Mouse (Mus musculus) myocyte (in vitro differentiated cells): ENCODE results near the gene Stx19. TPM values are rescaled to one million over a fixed set of nuclear protein-coding genes. Genes with fewer than 3 reads are reported as not detected.

Experiments
- H3K27me3 ChIP-seq: one replicate; pipeline ENCODE4 v1.6.1; 2011; ENCODE audit not compliant: control insufficient read depth, insufficient read depth, insufficient read length
- H3K36me3 ChIP-seq: one replicate; pipeline ENCODE4 v1.6.1; 2011; ENCODE audit not compliant: control insufficient read depth, insufficient read depth
- H3K4me2 ChIP-seq: one replicate; pipeline ENCODE4 v1.6.1; 2011; ENCODE audit warnings: low read depth, control low read depth
- H3K4me3 ChIP-seq: one replicate; pipeline ENCODE4 v1.5.1; 2011; ENCODE audit warnings: mild to moderate bottlenecking, control low read depth, moderate library complexity
- H3K79me2 ChIP-seq: one replicate; pipeline ENCODE4 v1.6.1; 2011; ENCODE audit not compliant: control insufficient read depth, insufficient read depth
- H3ac ChIP-seq: one replicate; pipeline ENCODE4 v1.6.1; 2011; ENCODE audit not compliant: control insufficient read depth, insufficient read length
- CEBPB ChIP-seq: IDR thresholded peaks from 2 replicates; pipeline ENCODE4 v1.6.1; 2011; ENCODE audit warnings: mild to moderate bottlenecking, moderate library complexity; ENCODE audit not compliant: poor library complexity, insufficient read depth, severe bottlenecking
- E2F4 ChIP-seq: IDR thresholded peaks from one replicate; pipeline ENCODE4 v1.6.1; 2011; ENCODE audit warnings: mild to moderate bottlenecking, control low read depth, moderate library complexity; ENCODE audit not compliant: insufficient read depth
- MAX ChIP-seq: IDR thresholded peaks from one replicate; pipeline ENCODE4 v1.6.1; 2011; ENCODE audit warnings: low read depth, mild to moderate bottlenecking, control low read depth
- MYOD1 ChIP-seq, 3 experiments: IDR thresholded peaks; one replicate each; pipeline ENCODE4 v1.6.1; 2011; ENCODE audit warnings: control low read depth in 2 of 3, low read depth in 2 of 3, mild to moderate bottlenecking in 2 of 3, moderate library complexity in 1 of 3; ENCODE audit not compliant: insufficient read length in 2 of 3, control insufficient read depth in 1 of 3
- MYOG ChIP-seq, 3 experiments: IDR thresholded peaks; one replicate each; pipeline ENCODE4 v1.6.1; 2011; ENCODE audit warnings: control low read depth in 2 of 3, low read depth in 2 of 3, mild to moderate bottlenecking in 2 of 3; ENCODE audit not compliant: insufficient read length in 2 of 3, control insufficient read depth in 1 of 3, insufficient read depth in 1 of 3
- POLR2A ChIP-seq: IDR thresholded peaks from one replicate; pipeline ENCODE4 v1.6.1; 2011; ENCODE audit warnings: low read depth, mild to moderate bottlenecking, control low read depth, moderate library complexity; ENCODE audit not compliant: insufficient read length
- POLR2AphosphoS2 ChIP-seq: IDR thresholded peaks from one replicate; pipeline ENCODE4 v1.6.1; 2011; ENCODE audit warnings: low read depth, control low read depth; ENCODE audit not compliant: insufficient read length
- REST ChIP-seq: IDR thresholded peaks from one replicate; pipeline ENCODE4 v1.6.1; 2011; ENCODE audit warnings: mild to moderate bottlenecking, control low read depth, moderate library complexity; ENCODE audit not compliant: insufficient read depth, insufficient read length
- SRF ChIP-seq: IDR thresholded peaks from one replicate; pipeline ENCODE4 v1.6.1; 2011; ENCODE audit warnings: low read depth; ENCODE audit not compliant: control insufficient read depth, insufficient read length
- TCF12 ChIP-seq: IDR thresholded peaks from one replicate; pipeline ENCODE4 v1.6.1; 2011; ENCODE audit warnings: mild to moderate bottlenecking, control low read depth; ENCODE audit not compliant: poor library complexity, insufficient read depth, severe bottlenecking
- TCF3 ChIP-seq: IDR thresholded peaks from one replicate; pipeline ENCODE4 v1.6.1; 2011; ENCODE audit warnings: low read depth, control low read depth; ENCODE audit not compliant: insufficient read length
- USF1 ChIP-seq: IDR thresholded peaks from one replicate; pipeline ENCODE4 v1.6.1; 2011; ENCODE audit warnings: low read depth, mild to moderate bottlenecking, control low read depth, moderate library complexity
- polyA plus RNA-seq: library from polyadenylated mRNA; unstranded; fragments of >200 nt; fragmentation: generic; extraction: Trizol; gene quantifications from one replicate; pipeline ENCODE4 v1.2.1, GENCODE M21; 2012; ENCODE audit warnings: missing spikeins

Gene Stx19
- polyA plus RNA-seq, 1 experiment: not detected

DNA sequence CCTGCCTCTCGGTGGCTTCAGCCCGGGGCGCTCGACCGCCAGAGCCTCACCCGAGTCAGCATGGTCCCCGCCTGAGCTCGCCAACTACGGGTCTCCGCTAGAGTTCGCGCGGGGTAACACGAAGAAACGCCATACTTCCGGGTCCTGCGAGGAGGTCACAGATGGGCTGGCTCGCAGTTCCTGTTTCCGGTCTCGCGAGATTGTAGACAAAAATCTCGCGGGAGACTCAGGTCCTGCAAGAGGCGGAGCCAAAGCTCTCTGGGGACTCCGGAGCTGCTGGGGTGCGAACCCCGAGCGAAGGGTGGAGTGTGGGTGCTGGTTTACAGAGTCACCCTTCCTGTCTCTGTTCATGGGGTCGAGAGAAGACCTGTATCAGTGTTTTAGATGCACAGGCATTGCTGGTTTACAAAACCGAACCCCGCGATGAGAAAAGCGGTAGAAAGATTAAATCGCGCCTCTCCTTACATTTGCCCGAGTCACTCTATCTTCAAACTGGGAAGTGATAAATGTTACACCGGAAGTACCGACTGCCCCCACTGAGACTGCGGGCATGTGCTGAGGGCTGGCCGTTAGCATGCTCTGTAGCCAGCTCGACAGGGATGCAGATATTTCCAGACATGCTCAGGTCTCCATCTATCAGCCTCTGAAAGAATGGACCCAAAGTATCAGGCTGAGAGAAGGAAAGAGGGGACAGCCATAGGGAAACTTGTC, 27.7 kb upstream of the Stx19 start, which contains the start of gene Nsun3:
Nsun3 (minus strand) TSS at position 198 of the 711 bp plus-strand sequence.
- Histone ChIP-seq H3K27me3 (no peaks in the 10 kb centered on the region), H3ac (peak within 1 kb of the TSS; percentile 73), H3K4me2 (peak within 1 kb of the TSS; percentile 79), H3K79me2 (no peaks in the 10 kb centered on the region), H3K36me3 (no peaks in the 10 kb centered on the region), H3K4me3 (peak within 1 kb of the TSS; percentile 53)
- peak in 1 of 3 experiments; percentile 28 for TF ChIP-seq MYOG (IDR thresholded peaks at IDR 0.05; ENCODE audit: control insufficient read depth in 1 of 3, insufficient read depth in 1 of 3, insufficient read length in 2 of 3, low read depth in 2 of 3)
- no peak for TF ChIP-seq TCF12
- TF ChIP-seq TCF3: no peak
- TF ChIP-seq E2F4: no peak
- no peak for TF ChIP-seq REST
- TF ChIP-seq POLR2A: peak; percentile 77
- TF ChIP-seq POLR2AphosphoS2: peak; percentile 57
- TF ChIP-seq CEBPB: no peak

DNA sequence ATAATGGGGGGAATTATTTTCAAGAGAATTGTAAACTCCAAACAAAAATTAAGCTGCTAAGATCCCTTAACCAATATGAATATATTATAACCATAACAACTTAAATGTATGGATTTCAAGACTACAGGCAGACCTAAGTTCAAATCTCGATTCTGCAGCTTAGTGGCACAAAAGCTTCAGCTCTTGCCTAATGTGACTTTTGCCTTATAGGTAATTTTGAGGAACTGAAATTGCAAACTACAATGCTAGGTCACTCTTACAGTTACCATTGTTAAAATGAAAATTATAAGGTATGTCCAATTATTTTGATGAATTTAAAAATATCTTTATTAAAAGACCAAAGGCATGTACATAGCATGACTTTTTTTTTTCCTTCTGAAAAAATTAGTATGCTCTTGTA, 17.9 kb upstream of the Stx19 start:
- TF ChIP-seq POLR2AphosphoS2: no peak
- TF ChIP-seq MYOD1 (IDR thresholded peaks at IDR 0.05; ENCODE audit: control insufficient read depth in 1 of 3, insufficient read length in 2 of 3, low read depth in 2 of 3): no peak
- TF ChIP-seq POLR2A: no peak
- TF ChIP-seq REST: no peak
- TF ChIP-seq MAX: no peak
- TF ChIP-seq TCF12: no peak
- TF ChIP-seq MYOG (IDR thresholded peaks at IDR 0.05; ENCODE audit: control insufficient read depth in 1 of 3, insufficient read depth in 1 of 3, insufficient read length in 2 of 3, low read depth in 2 of 3): no peak
- no peak for TF ChIP-seq SRF
- TF ChIP-seq TCF3: no peak
- TF ChIP-seq USF1: no peak
- TF ChIP-seq CEBPB: no peak
- TF ChIP-seq E2F4: no peak
- H3ac ChIP-seq: no peak overlapping the region

DNA sequence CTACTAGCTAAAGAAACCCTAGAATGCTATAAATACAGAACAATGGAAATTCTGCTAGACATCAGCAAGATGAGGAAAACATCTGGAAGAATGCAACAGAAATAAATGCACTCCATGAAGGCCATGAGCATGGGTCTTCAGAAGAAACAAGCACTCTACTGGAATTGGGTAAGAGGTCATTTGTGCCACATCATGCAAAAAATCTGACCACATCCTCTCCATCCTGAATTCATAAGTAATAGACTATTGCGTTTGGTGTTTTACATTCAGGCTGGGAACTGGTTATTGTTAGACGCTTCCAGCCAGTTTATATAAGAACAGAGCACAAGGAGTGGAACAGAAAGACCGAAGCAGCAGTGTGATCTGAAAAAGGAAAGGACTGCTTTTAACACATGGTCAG, 15.7 kb upstream of the Stx19 start:
- H3K4me2 ChIP-seq: no peak overlapping the region
- TF ChIP-seq E2F4 (no peak), MAX (no peak), REST (no peak), MYOG (IDR thresholded peaks at IDR 0.05; ENCODE audit: control insufficient read depth in 1 of 3, insufficient read depth in 1 of 3, insufficient read length in 2 of 3, low read depth in 2 of 3) (no peak), TCF12 (no peak), POLR2A (no peak), MYOD1 (IDR thresholded peaks at IDR 0.05; ENCODE audit: control insufficient read depth in 1 of 3, insufficient read length in 2 of 3, low read depth in 2 of 3) (no peak), SRF (no peak)
- no peaks in the 10 kb centered on the region for H3K27me3 ChIP-seq
- H3K36me3 ChIP-seq: peaks cover 4% of the 10 kb centered on the region
- H3K79me2 ChIP-seq: no peaks in the 10 kb centered on the region
- no peak overlapping the region for H3ac ChIP-seq
- no peak overlapping the region for H3K4me3 ChIP-seq

More for the DNA sequence above, 17.9 kb upstream of the Stx19 start:
- H3K27me3 ChIP-seq: no peaks in the 10 kb centered on the region
- peaks cover 4% of the 10 kb centered on the region for H3K36me3 ChIP-seq
- no peaks in the 10 kb centered on the region for H3K79me2 ChIP-seq
- no peak overlapping the region for H3K4me2 ChIP-seq
- no peak overlapping the region for H3K4me3 ChIP-seq

DNA sequence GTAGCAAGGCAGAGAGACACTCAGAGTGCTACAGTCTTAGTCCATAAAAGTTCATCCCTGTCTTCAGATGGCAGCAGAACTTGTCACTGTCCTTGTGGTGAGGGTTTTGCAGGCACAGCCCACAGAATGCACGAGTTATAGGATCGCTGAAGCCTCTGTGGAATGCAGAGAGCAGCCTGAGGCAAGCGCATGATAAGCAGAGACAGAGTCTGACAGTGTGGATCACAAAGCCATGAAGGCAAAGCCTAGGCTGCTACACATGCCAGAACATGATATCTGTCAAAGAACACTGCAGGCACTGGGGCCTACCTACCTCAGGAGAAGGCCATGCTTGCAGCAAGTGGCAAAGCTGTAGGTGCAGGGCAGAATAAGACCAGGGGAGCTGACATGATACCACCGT, 15.1 kb upstream of the Stx19 start:
- no peak overlapping the region for H3K4me3 ChIP-seq
- H3K4me2 ChIP-seq: no peak overlapping the region
- TF ChIP-seq MYOG (IDR thresholded peaks at IDR 0.05; ENCODE audit: control insufficient read depth in 1 of 3, insufficient read depth in 1 of 3, insufficient read length in 2 of 3, low read depth in 2 of 3) (no peak), E2F4 (no peak), TCF12 (no peak), MAX (no peak), TCF3 (no peak), POLR2A (no peak), REST (no peak), MYOD1 (IDR thresholded peaks at IDR 0.05; ENCODE audit: control insufficient read depth in 1 of 3, insufficient read length in 2 of 3, low read depth in 2 of 3) (no peak), SRF (no peak), CEBPB (no peak), POLR2AphosphoS2 (no peak), USF1 (no peak)
- no peaks in the 10 kb centered on the region for H3K79me2 ChIP-seq
- H3ac ChIP-seq: no peak overlapping the region
- H3K36me3 ChIP-seq: peaks cover 4% of the 10 kb centered on the region
- H3K27me3 ChIP-seq: no peaks in the 10 kb centered on the region

DNA sequence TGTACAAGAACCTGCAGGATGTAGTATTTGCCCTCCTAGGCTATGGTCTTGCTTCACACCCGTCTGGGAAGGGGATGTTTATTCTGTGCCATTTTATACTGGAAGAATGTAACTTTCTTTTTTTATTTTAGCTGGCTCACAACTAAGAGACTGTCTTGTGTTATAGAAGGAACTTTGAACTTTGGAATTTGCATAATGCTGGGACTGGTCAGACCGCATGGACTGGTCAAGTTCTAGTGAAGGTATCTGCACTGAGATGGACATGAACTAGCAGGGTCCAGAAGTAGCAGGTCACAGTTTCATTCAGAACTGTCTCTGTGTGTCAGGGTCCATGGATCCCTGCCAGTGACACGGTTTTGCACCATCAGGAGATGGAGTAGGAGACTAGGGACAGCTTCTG, 14.6 kb upstream of the Stx19 start:
- Histone ChIP-seq H3K36me3 (peaks cover 4% of the 10 kb centered on the region), H3K27me3 (no peaks in the 10 kb centered on the region)
- TF ChIP-seq SRF (no peak), POLR2AphosphoS2 (no peak), MYOD1 (IDR thresholded peaks at IDR 0.05; ENCODE audit: control insufficient read depth in 1 of 3, insufficient read length in 2 of 3, low read depth in 2 of 3) (no peak), TCF3 (no peak), MYOG (IDR thresholded peaks at IDR 0.05; ENCODE audit: control insufficient read depth in 1 of 3, insufficient read depth in 1 of 3, insufficient read length in 2 of 3, low read depth in 2 of 3) (no peak), POLR2A (no peak), USF1 (no peak), TCF12 (no peak), REST (no peak), E2F4 (no peak), CEBPB (no peak), MAX (no peak)

More for the DNA sequence above, 14.6 kb upstream of the Stx19 start:
- no peak overlapping the region for H3ac ChIP-seq
- H3K79me2 ChIP-seq: no peaks in the 10 kb centered on the region
- H3K4me3 ChIP-seq: no peak overlapping the region
- no peak overlapping the region for H3K4me2 ChIP-seq
